Mouse (Mus musculus): ENCODE data around the gene Tmem213.

DNA sequence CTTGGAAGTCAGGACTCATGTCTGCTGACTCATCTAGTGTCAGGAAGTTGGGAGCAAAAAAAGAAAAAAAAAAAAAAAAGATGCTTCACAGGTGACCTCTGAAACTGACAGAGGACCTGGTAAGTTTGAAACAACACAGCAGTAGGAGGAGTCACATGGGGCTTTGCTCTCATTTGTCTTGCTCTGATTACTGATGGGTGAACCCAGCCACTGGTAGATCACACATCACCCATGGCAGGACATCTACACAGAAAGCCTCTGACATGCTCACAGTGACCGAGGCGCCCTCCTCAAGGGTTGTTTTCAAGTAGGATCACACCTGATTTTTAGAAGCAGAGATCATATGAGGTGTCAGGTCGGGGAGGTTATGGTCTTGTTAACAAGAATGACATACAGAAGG, 16.4 kb downstream of the Tmem213 start:
- TF ChIP-seq POLR2A (IDR thresholded peaks at IDR 0.05; ENCODE audit: insufficient read depth, low read depth, low read length), result no peak
- no peak for TF ChIP-seq CTCF (IDR thresholded peaks at IDR 0.05; ENCODE audit: insufficient read depth, low read depth, low read length)
